Mouse (Mus musculus): ENCODE measurements around the gene Map1lc3b.

DNA sequence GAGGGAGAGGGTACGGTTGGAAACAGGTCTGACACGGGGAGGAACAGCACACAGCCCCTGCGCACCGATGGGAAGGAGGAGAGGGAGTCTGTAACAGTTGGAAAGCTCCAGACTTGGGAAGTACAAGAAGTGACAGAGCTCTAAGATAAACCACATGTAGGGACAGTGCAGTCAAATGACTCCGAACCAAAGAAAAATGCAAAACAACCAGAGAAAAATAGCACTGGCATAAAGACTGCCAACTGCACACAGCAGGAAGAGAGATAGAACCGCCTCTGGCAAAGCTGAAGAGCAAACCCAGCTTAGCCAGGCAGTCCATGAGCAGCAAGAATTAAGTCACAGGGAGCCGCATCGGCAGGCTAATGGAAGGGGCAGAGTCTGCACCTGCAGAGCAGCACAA lies 32.9 kb downstream of the Map1lc3b start:
- TF ChIP-seq CTCF (IDR thresholded peaks at IDR 0.05; ENCODE audit: low read depth) (no peak), EP300 (IDR thresholded peaks at IDR 0.05; ENCODE audit: low read depth) (no peak)

Measured in liver, postnatal 0 days (tissue).